Mouse (Mus musculus) fibroblast of lung, adult 2 months (primary cell): ENCODE measurements around the gene Rab6b.

ENCODE experiments used
- DNase-seq: peaks from one replicate; pipeline ENCODE4 v3.0.0-alpha.2; 2011; ENCODE audit warnings: low read depth

The Rab6b gene

DNA sequence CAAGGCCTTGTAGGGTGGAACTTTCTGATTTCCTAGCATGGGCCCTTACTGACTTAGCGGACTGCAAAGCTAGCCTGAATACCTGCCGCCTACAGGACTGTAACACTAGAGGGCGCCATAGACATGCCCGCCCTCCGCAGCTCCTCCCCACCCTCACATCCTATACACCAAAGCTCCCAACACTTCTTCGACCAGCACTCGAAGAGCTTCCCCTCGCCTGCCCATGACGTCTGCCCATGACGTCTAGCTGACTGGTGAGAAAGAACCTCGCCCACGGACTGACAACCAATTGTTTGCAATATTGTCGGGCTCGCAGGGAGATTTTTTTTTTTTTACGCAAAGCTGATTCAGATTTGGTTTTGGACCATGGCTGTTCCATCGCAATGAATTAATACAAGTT is 96.3 kb downstream of the Rab6b start:
- peak; percentile 72 for DNase-seq

DNA sequence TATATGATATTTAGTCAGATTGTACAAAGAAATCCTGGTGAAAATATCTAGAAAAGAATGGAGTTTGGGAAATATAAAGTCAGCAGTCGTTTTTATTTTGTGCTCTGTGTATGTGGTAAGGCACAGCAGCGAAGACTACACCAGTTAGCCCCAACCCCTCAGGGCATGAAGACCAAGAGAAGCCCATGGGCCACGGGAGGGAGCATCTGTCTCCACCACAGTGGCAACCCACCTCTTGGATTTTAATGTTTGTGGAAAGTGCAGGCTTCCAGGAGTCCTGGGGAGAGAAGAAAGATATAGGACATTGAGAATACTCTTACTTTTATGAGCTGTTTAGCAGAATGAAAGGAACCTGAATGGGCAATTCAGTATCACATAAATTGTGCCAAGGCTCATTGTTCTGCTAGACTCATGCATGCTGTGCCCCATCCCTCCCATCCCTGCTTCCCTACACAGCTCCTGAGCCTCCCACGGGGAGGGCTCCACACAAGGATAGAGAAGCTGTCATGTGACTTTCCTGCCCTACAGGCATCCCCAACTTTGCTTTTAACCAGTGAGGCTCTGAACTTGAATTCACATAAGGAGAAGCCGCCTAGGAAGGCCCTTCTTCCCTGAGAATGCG is 97.3 kb downstream of the Rab6b start:
- DNase-seq: no peak

DNA sequence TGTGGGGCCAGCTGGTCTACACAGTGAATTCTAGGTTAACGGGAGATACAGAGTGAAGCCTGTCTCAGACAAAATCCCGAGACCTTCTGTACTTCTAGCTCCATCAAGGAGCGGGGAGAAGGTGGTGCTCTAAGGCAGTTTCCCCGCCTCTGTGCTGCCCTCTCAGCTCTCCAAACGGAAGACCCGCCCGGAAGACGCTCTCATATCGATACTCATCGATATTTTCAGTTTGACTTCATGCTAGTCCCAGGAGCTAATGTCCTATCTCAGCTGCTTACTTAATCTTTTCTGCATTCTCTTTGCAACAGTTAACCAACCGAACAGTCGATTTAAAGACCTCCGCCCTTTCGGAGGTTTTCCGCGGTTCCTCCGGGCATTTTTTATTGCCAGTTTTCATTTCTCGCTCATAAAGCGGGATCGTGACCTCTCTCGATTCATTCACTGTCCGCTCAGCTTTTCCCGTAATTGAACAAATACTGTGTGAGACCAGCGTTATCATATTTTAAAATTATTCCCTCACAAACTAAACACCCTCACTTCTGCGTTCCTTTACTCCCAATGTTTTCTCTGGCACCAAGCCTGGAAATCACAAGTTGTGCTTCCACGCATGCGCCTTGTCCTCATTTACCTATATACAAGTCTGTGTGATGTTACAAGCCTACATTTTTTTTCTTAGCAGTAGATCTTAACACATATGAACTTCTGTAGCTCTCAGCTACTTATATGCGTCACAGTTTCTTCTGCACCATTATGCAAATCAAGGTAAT is 101.2 kb downstream of the Rab6b start:
- DNase-seq: no peak

DNA sequence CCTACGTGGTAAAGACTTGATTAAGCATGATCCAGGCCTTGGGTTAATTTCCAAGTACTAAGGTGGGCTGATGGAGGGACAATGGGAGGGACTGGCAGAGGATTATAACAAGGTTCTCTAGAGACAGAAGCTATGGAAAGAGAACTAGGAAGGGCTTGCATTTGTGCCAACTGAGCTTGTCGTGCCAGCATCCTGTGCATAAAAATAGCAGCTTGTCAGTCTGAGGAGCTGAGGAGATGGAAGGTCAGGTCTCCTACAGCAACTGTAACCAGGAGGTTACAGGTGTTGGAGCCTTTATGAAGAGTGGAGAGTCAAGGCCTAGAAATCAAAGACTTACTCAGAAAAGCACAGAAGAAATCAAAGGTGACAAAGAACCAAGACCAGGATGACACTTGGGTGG is 102.0 kb downstream of the Rab6b start:
- DNase-seq: no peak

DNA sequence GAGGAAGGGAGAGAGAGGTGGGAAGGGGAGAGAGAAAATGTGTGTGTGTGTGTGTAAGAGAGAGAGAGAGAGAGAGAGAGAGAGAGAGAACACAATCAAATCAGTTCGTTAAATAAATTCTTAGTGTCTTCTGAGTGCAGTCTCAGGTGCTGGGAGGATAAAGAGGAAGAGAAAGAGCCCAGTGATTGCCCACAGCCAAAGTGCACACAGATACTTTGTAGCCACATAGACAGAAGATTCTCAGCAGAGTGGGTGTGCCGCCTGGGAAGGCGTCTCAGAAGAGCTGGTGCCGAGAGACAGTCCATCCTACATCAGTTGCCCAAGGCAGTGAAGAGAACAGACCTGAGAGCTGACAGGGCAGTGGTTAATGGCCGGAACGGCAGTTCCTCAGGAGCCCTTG is 102.7 kb downstream of the Rab6b start:
- DNase-seq: no peak

DNA sequence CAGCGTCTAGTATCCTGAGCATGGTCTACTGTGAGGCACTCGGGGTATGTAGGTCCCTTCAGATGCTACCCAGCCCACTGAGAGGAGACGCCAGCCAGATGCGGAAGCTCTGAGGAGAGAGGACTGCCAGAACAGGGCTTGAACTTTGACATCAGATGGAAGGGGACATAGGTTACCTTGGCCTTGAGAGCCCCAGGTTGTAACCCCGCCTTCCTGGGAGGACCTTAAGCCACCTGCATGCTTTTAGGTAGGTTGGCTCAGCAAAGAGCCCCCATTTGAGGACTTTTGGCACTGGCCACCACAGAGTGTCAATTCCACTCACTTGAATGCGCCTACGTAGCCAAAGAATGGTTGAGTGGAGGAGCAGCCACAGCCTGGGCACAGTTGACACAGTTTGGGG is 113.1 kb downstream of the Rab6b start:
- no peak for DNase-seq

DNA sequence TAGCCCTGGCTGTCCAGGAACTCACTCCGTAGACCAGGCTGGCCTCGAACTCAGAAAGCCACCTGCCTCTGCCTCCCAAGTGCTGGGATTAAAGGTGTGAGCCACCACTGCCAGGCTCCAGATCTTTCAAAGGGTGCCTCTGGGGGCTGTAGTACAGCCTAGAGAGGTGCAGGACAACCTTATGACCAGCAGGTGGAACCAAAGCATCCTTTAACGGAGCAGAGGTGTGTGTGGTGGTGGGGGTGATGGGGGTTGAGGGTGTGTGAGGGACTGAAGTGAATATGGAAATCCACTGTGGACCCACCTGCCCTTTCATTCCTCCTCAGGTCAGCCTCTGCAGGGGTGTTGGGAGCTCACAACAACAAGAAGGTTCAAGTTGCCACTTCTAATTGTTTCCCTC is 113.9 kb downstream of the Rab6b start:
- DNase-seq: no peak

DNA sequence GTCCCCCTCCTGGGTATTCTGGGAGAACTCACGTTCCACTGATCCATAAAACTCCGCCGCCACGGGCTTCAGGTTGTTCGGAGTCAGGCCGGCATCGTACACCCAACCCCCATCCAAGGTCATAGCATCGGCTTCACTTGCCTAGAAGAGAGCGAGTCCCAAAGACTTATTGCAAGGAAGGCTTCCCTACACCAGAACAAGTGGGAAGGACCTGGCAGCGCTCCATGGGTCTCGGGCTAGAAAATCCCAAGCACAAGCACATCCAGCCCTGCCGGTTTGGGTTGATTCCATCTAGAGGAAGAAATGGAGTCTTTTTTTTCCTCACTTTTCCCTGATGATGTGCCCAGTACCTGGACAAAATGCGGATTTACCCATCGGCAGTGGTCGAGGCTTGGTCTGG is 115.2 kb downstream of the Rab6b start:
- DNase-seq: no peak

DNA sequence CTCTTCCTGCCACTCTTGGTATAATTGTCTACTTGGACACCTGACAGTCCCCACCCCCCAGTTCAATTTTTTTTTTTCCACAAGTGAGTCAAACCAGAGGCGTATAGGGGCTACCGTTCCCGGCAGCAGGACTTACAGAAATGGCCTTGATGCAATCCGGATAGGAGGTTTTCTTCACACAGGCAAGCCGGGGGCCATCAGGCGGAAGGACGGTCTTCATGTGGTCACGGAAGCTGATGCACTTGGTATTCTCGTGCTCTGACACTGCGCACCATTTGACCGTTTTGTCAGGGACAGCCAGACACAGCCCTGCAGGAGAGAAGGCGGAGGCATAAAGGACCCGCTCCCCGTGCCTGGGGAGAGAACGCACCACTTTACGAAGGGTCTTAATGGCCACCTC is 116.2 kb downstream of the Rab6b start:
- DNase-seq: no peak

DNA sequence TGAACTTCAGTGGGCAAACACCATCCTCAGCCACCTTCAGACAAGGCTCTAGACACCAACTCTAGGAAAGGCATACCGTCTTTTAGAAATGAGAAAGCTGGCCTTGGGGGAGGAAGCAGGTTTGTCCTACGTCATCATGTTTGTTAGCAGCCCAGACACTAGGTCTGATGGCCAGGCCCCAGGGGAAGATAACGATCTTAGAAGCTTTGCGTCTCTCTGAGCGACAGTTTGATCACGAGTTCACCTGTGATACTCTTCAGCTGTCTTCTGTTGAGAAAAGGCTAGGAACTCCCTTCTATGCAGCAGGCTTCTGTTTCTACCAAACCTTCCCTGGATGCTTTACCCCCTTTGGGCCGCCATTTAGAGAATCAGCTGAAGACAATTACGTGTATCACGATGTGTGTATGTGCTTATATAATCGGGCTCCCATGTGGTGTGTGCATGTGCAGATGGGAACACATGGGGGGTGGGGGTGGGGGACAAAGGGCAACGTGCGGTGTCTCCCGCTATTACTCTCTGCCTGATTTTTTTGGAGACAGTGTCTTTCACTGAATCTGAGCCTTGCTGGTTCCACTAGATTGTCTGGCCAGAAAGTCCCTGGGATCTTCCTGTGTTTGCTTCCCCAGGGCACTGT is 116.9 kb downstream of the Rab6b start:
- no peak for DNase-seq

DNA sequence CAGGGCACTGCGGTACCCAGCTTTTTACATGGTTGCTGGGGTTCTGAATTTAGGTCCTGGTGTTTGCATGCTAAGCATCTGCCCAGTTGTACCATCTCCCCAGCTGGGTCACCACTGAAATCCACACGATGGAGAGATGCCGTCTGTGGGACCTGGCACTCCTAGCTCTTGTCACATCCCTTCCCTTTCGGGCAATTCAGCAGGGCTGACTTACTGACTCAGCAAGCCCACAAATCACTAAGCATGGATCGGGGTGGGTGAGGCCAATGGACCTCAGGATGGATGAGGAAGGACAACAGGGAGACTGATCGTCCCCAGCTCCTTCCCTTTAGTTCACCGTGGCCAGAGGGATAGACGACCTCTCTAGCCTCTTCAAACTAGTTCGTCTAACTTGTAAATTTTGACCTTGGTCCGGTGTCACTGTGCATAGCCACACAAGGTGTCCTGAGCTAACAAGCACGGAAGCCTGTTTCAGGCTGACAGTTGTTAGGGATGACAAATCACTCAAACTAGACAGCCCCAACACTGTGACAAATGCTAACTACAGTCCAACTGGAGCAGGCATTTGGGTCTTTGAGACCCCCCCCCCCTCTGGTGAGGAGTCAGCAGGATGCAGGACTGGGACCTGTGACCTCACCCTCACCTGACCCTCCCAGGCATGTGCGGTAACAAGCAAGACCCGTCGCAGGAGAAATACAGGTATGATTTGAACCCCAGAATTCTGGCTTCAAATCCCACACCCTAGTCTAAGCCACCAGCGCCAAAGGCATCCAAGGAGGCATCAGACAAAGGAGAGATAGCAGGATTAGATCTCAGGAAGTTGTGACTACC is 117.7 kb downstream of the Rab6b start:
- DNase-seq: no peak

DNA sequence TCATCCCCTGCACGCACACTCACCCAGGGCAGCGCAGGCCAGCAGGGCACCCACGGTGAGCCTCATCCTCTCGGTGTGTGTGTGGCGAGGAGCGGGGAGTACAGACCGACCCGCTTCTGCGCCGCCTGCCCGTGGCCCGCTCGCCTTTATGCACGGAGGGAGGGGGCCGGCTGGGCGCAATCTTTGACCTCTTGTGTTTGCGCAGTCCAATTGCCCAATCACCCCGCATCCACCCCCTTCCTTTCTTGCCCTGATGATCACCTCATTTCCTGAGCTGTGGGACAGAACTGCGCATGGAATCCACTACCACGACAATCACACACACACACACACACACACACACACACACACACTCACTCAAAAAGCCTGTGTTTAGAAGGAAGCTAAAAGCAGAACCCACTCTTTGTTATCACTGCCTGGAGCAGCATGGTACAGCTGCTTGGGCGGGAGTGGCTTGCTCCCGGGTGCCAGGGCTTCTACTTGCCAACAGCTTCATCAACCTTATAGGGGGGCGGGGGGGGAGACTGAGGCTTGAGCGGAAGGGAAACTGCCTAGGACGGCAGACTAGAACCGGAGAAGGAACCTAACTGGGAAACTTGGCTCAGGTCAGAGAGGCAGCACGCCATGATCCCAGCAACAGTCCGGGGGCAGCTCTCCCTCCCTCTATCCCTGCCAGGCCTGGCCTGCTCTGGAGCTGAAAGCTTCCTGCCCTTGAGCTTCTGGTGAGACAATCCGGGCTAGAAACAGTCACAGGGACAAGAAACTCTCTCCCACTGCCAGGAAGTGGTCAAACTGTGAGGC is 118.8 kb downstream of the Rab6b start, which contains the start of the genes Gm20425 and Trf:
Gm20425 (minus strand) TSS at position 157 of the 801 bp plus-strand sequence.
Trf (minus strand) TSS at position 294 of the 801 bp plus-strand sequence.
- peak; percentile 60 for DNase-seq

DNA sequence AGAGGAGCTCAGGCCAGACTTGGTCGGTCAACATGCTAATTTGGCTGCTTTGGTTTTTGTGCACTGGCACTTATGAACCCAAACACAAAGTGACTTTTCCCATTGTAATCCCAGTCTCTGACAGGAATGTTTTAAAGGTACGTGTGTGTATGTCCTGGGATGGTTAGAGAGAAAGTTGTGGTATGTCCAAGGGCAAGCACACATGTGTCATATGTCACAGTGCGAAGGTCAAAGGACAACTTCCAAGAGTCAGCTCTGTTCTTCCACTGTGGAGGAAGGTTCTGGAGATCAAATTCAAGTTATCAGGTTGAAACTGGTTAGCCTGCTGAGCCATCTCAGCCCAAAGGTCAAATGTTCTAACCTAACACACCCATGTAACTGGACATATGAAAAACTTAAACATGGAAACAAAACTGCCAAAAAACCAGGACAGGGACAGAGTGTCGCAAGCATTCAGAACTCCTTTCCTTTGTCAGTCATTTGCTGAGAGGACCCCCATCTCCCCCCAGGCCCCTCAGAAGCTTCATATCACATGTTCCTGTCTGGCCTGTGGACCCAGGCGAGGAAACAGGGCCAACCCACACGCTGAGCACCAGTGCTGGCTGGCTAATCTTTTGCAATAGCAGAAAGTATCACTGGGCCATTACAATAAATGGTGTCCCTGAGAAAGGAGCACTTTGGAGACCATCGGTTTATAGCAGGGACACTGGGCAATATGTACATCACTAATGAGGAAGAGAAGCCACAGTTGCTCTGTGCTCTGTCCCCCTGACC is 120.8 kb downstream of the Rab6b start:
- no peak for DNase-seq

DNA sequence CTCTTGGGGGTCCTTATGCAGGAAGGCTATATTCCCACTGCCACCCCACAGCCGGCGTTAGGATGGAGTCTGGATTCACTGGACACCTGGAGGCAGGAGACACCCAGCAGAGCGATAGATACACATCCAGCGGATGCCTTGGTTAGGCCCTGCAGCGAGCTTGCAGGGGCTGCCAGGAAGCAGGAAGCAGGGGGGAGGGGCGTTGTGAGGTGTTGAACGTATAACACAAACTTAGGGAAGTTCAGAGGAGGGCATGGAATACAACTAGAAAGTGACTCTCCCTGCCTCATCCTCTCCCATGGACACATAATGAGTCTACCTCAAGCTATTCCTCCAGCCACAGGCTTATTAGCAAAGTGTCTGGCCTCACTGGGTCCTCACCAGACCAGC is 121.4 kb downstream of the Rab6b start:
- no peak for DNase-seq

DNA sequence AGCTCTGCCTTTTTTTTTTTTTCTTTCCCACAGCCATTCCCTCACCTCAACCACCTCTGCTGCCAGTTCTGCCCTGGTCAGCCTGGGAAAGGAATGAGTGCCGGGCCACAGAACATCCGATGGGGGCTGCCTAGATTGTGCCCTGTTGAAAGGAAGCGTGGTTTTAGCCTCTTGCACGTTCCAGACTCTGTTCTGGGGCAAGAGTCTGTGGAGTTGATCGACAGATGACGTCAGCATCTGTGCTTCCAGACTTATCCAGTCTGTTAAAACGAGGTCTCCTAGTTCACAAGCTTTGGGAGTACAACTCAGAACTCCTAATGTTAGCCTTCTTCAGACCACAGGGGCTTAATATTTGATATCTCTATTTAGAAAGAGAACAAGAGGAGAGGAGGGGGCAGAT is 122.5 kb downstream of the Rab6b start:
- peak; percentile 85 for DNase-seq

DNA sequence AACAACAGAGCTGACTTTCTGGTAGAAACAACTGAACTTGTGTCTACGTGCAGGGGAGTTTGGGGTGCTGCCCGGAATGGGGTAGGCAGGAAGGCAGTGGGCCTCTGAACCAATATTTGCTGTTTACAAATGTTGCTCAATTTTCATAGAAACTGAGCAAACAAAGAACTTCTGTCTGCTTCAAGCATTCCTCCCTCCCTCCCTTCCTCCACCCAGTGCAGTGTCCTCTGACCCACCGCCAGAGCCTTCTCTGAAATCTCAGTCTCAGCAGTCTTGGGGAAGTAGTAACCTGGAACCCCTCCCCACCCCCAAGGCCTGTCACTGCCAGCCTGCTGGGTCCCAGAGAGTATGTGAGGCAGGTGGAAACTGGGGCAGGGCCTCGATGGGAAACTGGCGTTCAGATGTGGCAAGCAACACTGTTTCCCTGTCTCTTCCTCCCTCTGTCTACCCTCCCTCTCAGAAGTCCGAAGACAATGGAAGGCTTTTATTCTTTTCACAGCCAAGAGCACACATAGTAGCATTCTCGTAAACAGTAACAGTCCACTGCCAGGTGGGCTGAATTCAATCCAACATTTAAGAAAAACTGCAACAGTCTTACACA is 123.1 kb downstream of the Rab6b start:
- peak; percentile 71 for DNase-seq
